Mouse (Mus musculus) kidney, adult 2 months (tissue): Measurements from ENCODE around the gene Ccdc85c. TPM values are rescaled to one million over a fixed set of nuclear protein-coding genes. Genes with fewer than 3 reads are reported as not detected.

Source experiments
- DNase-seq: peaks from one replicate; pipeline ENCODE4 v3.0.0; 2021
- H3K27ac ChIP-seq: fragments of 200-500 bp; 2 replicates; pipeline ENCODE4 v1.5.1; 2012; ENCODE audit warnings: low read depth, low read length, control low read depth, inconsistent platforms; ENCODE audit not compliant: insufficient read depth
- H3K27me3 ChIP-seq: fragments of 200-500 bp; replicated peaks from 2 replicates; pipeline ENCODE4 v1.6.1; 2012; ENCODE audit warnings: mild to moderate bottlenecking, moderate library complexity, low read length, inconsistent platforms; ENCODE audit not compliant: control insufficient read depth, insufficient read depth
- H3K36me3 ChIP-seq: fragments of 200-500 bp; 2 replicates; pipeline ENCODE4 v1.6.1; 2012; ENCODE audit warnings: mild to moderate bottlenecking, moderate library complexity, low read length, inconsistent platforms; ENCODE audit not compliant: control insufficient read depth, insufficient read depth
- H3K4me1 ChIP-seq: fragments of 200-500 bp; 2 replicates; pipeline ENCODE4 v1.6.1; 2011; ENCODE audit warnings: low read length; ENCODE audit not compliant: control insufficient read depth, insufficient read depth
- H3K4me3 ChIP-seq: fragments of 200-500 bp; 2 replicates; pipeline ENCODE4 v1.5.1; 2011; ENCODE audit warnings: mild to moderate bottlenecking, low read depth, low read length, control low read depth; ENCODE audit not compliant: insufficient read depth
- CTCF ChIP-seq: fragments of 200-500 bp; conservative IDR thresholded peaks from 2 replicates; pipeline ENCODE4 v1.5.1; 2011; ENCODE audit warnings: low read depth, mild to moderate bottlenecking, control low read depth, low read length, moderate library complexity, mixed read lengths; ENCODE audit not compliant: insufficient read depth, insufficient read length
- POLR2A ChIP-seq: fragments of 200-500 bp; IDR thresholded peaks from one replicate; pipeline ENCODE4 v1.6.1; 2011; ENCODE audit warnings: low read depth, low read length, control low read depth
- WGBS: fragments of 180-500 bp; shearing (Covaris S2); methylation state at CpG from one replicate; pipeline ENCODE4 v1.1.7; 2018; 5-methylcytosine and 5-hydroxymethylcytosine counted together
- polyA plus RNA-seq: library from polyadenylated mRNA; depleted of rRNA; stranded (reverse); fragments of >200 nt; gene quantifications from 2 replicates; pipeline ENCODE4 v1.2.3, GENCODE M21; 2012

The Ccdc85c gene
- polyA plus RNA-seq, 1 experiment = 15.7 TPM

DNA sequence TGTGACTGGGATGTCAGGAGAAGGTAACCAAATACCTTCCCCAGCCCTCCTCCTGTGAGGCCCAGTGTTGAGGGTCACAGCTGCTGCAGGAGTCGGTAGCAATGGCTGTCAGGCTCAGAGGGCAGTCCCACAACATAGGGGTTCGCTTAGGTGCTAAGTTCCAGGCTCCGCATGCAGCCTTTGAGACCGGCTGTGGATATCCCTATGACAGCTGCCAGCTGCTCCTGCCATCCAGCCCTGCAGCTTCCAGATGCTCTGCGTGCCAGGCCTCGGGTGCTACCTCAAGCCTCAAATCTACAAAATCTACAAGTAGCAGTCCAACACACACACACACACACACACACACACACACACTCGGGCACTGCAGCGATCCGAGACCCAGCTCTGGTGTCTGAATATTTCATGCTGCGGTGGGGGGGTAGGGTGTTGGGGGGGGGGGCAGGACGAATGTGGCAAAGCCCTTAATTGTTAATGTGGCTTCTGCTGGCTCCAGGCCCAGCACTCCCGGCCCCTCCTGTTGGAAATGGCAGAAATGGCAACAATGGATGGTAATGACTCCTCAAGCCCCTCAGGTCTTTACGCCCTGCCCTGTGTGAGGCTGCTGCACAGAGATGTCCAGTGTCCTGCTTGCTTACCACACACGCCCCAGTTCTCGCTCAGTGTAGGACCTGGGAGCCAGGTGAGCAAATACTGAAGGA is 3.1 kb upstream of the Ccdc85c start:
- no peaks in the 10 kb centered on the region for H3K27me3 ChIP-seq
- DNase-seq = no peak
- no peak for TF ChIP-seq POLR2A
- TF ChIP-seq CTCF = no peak
- H3K27ac ChIP-seq = no peak overlapping the region
- H3K4me3 ChIP-seq = no peak overlapping the region
- 76% methylated on average over 15 of the region's 15 CpGs for WGBS
- H3K36me3 ChIP-seq = no peaks in the 10 kb centered on the region
- peaks cover 4% of the 10 kb centered on the region for H3K4me1 ChIP-seq

GRCm38 (mm10) chr12:108277341-108277841 is 2.2 kb upstream of the Ccdc85c start:
- Histone ChIP-seq H3K27ac (no peak overlapping the region), H3K4me3 (no peak overlapping the region), H3K36me3 (no peaks in the 10 kb centered on the region), H3K27me3 (no peaks in the 10 kb centered on the region), H3K4me1 (peaks cover 12% of the 10 kb centered on the region)
- TF ChIP-seq POLR2A = no peak
- no peak for DNase-seq
- 37% methylated on average over 12 of the region's 12 CpGs for WGBS

DNA sequence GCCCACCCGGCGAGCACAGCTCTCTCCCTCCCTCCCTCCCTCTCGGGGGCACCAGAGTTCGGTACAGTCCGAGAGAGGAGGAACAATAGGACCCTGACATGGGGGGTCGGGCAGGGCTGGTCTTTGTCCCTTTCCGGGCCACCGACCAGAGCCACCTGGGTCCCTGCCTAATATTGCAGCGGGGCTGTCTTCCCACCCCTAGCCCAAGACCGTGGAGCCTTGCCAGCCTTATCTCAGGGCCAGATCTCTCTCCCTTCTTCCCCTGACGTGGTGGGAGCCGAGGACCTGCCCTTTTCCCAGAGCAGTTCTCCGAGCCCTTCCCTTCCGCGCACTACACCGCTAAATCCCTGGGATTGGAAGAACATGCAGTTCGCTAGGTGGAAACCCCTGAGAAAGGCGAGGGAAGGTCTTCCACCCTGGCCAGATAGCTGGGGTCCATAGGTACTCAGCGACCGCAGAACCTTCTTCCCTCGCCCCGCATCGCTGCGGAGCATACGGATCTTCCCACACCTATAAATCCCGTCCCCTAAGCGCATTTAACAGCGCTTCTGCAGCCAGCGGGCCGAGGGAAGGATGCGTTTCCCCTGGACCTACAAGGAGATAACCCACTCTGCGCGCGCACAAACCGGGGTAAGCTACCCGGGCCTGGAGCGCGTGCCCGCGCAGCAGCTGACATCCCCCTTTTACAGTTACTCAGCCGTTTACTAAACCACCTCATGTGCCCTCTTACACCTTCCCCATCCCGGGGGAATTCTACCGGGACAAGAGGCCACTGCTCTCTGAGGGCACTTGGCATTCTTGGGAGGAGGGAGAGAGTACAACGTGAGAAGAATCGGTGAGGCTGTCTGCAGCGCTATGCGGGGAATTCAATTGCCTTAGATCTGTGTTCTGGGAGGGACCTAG is 946 bp upstream of the Ccdc85c start:
- Histone ChIP-seq H3K27ac (no peak overlapping the region), H3K4me3 (peak overlapping the region; percentile 70), H3K36me3 (no peaks in the 10 kb centered on the region), H3K27me3 (no peaks in the 10 kb centered on the region), H3K4me1 (peaks cover 15% of the 10 kb centered on the region)
- TF ChIP-seq CTCF (no peak), POLR2A (no peak)
- WGBS = under 1% methylated on average over 47 of the region's 47 CpGs
- peak; percentile 61 for DNase-seq

DNA sequence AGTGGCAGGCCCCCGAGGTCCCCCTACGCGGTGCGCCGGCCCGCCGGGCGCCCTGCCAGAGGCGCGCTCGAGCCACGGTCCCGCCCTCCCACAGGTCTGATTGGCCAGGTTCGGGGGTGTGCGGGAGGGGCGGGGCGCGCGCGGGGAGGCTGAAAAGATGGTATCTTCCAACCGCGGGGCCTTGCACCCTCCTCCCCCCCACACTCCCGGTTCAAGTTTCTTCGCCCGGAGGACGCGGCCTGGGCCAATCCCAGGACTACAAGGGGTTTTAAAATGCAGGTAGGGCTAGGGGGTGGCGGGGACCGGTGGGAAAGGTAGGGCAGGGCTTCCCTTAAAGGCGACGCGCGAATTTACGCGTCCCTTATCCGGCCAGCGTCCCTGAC is 274 bp upstream of the Ccdc85c start:
- under 1% methylated on average over 36 of the region's 37 CpGs for WGBS
- no peak overlapping the region for H3K27ac ChIP-seq

DNA sequence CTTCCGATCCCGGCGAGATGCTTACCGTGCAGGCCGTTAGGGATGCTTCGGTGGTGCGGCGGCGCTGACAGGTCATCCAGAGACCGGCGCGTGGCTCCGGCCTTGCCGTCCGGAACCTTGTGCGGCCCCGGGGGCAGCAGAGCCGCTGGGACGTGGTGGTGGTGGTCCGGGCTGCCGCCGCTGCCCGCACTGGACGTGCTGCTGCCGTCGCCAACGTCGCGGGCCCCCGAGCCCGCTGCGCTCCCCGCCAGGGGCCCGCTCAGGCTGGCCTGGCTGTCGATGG is 971 bp downstream of the Ccdc85c start:
- Histone ChIP-seq H3K36me3 (no peaks in the 10 kb centered on the region), H3K27me3 (no peaks in the 10 kb centered on the region), H3K4me3 (peak overlapping the region; percentile 65), H3K4me1 (peaks cover 25% of the 10 kb centered on the region), H3K27ac (no peak overlapping the region)
- DNase-seq = no peak
- 2% methylated on average over 35 of the region's 35 CpGs for WGBS
- no peak for TF ChIP-seq POLR2A
- TF ChIP-seq CTCF = no peak

More for the DNA sequence above, 274 bp upstream of the Ccdc85c start:
- no peaks in the 10 kb centered on the region for H3K36me3 ChIP-seq
- H3K4me3 ChIP-seq = peak overlapping the region; percentile 70
- H3K27me3 ChIP-seq = no peaks in the 10 kb centered on the region
- peak; percentile 10 for TF ChIP-seq POLR2A
- no peak for TF ChIP-seq CTCF
- peaks cover 19% of the 10 kb centered on the region for H3K4me1 ChIP-seq
- peak; percentile 99 for DNase-seq

GRCm38 (mm10) chr12:108273466-108274312 is 1.5 kb downstream of the Ccdc85c start:
- H3K27ac ChIP-seq = 0 out of 2 replicates have a peak overlapping the region, but pooled peaks have one; percentile 10
- peak overlapping the region; percentile 65 for H3K4me3 ChIP-seq
- no peaks in the 10 kb centered on the region for H3K36me3 ChIP-seq
- DNase-seq = no peak
- TF ChIP-seq POLR2A = no peak
- TF ChIP-seq CTCF = no peak
- H3K4me1 ChIP-seq = peaks cover 25% of the 10 kb centered on the region
- no peaks in the 10 kb centered on the region for H3K27me3 ChIP-seq
- WGBS = 26% methylated on average over 21 of the region's 21 CpGs
